Mouse (Mus musculus) cerebral cortex, adult 2 months (tissue): Measurements from ENCODE around the gene Ntrk1.

Experiments
- WGBS: fragments of 180-500 bp; shearing (Covaris S2); methylation state at CpG from one replicate; pipeline ENCODE4 v1.1.7; 2018; 5-methylcytosine and 5-hydroxymethylcytosine counted together

The Ntrk1 gene

GRCm38 (mm10) chr3:87749977-87750376, 45.0 kb downstream of the Ntrk1 start:
- WGBS: 89% methylated on average over 12 of the region's 12 CpGs

- 16% methylated on average over 5 of the region's 5 CpGs for WGBS
These were observed 45.9 kb downstream of the Ntrk1 start for GRCm38 (mm10) chr3:87749036-87749435.

DNA sequence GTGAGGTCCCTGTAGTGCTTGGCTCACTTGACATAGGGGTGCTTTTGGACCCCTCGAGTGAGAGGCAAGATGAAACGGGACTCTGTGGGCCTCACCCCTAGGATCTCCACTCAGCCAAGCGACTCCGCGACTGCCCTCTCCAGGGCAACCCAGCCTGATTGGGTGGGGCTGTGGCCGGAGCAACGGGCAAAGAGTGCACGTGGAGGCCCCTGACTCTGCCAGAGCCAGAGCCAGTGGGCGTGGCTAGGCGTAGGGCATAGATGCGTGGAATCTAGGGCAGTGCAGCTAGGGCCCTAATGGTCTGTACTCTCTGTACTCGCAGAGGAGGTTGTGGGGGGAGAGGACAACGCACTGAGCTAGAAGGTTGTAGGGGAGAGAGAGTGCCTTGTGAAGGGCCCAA, 46.5 kb downstream of the Ntrk1 start, which contains the start of gene Lrrc71:
Lrrc71 (minus strand) TSS at position 195 of the 400 bp plus-strand sequence.
- 57% methylated on average over 13 of the region's 13 CpGs for WGBS

DNA sequence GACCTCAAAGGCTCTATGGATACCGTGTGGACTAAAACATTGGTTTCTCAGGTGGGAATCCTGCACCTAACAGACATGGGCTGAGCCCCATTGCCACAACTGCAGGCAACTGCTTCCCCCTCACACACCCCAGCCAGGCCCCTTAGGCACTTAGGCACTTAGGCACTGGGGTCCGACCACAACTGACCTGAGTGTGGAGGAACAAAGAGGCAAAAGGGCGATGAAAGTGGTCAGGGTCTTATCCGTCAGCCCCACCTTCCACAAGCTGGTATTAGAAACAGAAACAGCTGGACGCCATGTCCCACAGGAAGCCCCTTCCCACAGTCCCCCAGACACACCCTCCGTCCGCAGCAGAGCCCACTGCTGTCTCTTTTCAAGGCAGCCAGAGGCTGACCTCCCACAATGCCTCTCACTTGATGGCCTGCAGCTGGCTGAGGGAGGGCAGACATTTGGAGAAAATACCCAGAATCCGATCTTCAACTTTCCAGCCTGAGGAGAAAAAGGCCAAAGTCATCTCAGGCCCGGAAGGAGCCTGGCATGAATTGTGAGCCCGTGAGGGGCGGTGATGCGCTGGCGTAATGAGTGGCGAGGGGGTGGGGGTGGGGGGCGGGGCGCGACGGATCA, 49.8 kb downstream of the Ntrk1 start:
- 47% methylated on average over 18 of the region's 18 CpGs for WGBS

- 87% methylated on average over 4 of the region's 4 CpGs for WGBS
These were observed 51.0 kb downstream of the Ntrk1 start for GRCm38 (mm10) chr3:87743927-87744326.

DNA sequence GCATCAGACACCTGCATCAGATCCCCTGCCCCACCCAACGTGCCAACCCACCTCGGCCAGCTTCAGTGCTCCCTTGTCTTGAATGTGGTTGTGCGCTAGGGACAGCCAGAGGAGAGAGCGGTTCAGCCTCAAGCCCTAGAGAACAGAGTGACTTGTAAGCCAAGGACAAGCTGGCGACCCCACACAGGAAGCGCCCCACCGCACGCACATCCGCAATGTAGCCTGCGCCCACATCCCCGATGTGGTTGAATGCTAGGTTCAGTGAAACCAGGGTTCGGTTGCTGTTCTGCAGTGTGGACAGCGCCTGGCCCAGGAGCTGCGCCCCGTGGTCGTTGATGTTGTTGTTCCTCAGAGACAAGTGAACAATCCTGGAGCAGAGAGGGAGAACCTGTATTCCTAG, 52.2 kb downstream of the Ntrk1 start:
- 90% methylated on average over 16 of the region's 16 CpGs for WGBS

DNA sequence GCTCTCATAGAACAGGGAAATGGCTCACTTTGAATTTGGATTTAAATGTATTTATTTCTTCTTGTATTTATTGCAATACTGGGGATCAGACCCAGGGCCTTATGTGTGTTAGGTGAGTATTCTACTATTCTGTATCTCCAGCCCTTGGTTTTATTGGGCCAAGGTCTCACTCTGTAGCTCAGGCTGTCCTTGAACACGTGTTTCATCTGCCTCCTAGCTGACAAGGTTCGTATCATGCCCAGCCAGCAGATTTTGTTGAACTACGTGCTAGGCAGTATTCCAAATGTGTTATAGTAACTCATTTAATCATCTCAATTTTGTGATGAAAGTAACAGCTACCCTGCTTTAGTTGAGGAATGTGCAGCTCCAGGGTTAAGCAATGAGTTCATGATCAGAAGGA, 52.9 kb downstream of the Ntrk1 start:
- WGBS: 41% methylated on average over 3 of the region's 3 CpGs

GRCm38 (mm10) chr3:87738906-87739305, 56.1 kb downstream of the Ntrk1 start:
- WGBS: 68% methylated on average over 5 of the region's 5 CpGs

- WGBS: 91% methylated on average over 9 of the region's 9 CpGs
These were observed 59.6 kb downstream of the Ntrk1 start for GRCm38 (mm10) chr3:87735335-87735734.

- WGBS: 87% methylated on average over 11 of the region's 11 CpGs
These were observed 60.8 kb downstream of the Ntrk1 start for GRCm38 (mm10) chr3:87733984-87734761.

DNA sequence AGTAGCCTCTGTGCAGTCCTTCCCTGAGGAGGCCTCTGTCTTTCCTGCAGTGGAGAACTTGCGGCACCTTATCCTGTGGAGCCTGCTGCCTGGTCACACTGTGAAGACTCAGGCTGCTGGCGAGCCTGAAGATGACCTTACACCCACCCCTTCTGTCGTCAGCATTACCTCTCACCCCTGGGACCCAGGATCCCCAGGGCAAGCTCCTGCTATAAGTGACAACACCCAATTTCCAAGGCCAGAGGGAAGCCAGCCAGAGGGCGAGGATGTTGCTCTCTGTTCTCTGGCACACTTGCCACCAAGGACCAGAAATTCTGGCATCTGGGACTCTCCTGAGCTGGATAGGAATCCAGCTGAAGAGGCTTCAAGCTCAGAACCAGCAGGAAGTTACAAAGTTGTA, 61.9 kb downstream of the Ntrk1 start:
- 90% methylated on average over 4 of the region's 4 CpGs for WGBS

- 92% methylated on average over 6 of the region's 6 CpGs for WGBS
These were observed 66.3 kb downstream of the Ntrk1 start for GRCm38 (mm10) chr3:87728696-87729095.
